Mouse (Mus musculus): ENCODE data around the gene Vps33a. TPM values are rescaled to one million over a fixed set of nuclear protein-coding genes. Genes with fewer than 3 reads are reported as not detected.
"Not testable (repeated sequence)": the region's sequence is repeated elsewhere in the genome, so short reads cannot be mapped to it uniquely, and the experiment has no call there.

Vps33a gene
- polyA plus RNA-seq, 1 experiment from 2014 or later, result 44.9 TPM

DNA sequence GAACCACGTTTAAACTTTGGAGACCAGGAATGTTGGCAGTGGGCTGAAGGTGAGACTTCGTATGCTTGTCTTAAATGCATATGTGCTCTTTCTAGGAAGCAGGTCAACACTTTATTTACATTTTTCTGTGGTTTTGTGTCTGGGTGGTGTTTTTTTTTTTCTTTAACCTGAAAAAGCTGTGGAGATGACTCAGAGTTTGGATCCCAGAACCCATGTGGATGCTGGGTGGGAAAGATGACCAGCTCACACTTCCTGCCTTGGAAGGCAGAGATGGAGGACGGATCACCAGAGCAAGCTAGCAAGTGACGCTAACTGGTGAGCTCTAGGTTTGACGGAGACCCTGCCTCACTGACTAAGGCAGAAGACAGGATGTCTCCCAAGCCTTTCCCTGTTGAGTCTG, 58.0 kb downstream of the Vps33a start:
- Histone ChIP-seq H3K9ac (replicated peaks; ENCODE audit: low read depth, low read length) (no peak overlapping the region), H3K4me3 (replicated peaks; ENCODE audit: low read length) (no peak overlapping the region), H3K4me2 (ENCODE audit: low read length) (no peak overlapping the region), H3K27me3 (replicated peaks; ENCODE audit: control insufficient read depth, insufficient read depth, low read length) (no peaks in the 10 kb centered on the region), H3K4me1 (replicated peaks; ENCODE audit: control insufficient read depth, insufficient read depth, low read length) (no peaks in the 10 kb centered on the region), H3K27ac (ENCODE audit: low read length) (no peak overlapping the region), H3K9me3 (ENCODE audit: control insufficient read depth, low read length) (no peaks in the 10 kb centered on the region), H3K36me3 (ENCODE audit: control insufficient read depth, insufficient read depth) (peaks cover 14% of the 10 kb centered on the region)
- no peak for ATAC-seq
- 92% methylated on average over 5 of the region's 5 CpGs for WGBS

DNA sequence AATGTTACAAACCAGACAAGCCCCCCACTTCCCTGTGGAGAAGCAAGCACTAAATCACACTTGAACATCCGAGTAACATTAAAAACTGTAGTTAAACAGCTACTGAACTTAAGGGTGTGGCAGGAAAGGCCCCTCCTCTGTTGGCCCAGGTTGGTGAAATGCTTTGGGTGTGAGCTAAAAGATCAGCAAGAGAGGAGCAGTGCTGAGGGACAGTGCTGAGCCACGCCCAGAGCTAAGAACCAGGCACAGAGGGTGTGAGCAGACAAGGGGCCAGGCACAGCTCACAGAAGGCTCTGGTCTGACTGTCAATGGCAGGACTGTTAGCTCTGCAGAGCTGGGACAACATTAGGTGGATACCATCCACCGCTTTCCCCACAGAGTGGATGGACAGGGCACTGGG, 60.7 kb downstream of the Vps33a start:
- H3K9ac ChIP-seq (replicated peaks; ENCODE audit: low read depth, low read length), result no peak overlapping the region
- WGBS, result 89% methylated on average over 3 of the region's 3 CpGs
- H3K4me1 ChIP-seq (replicated peaks; ENCODE audit: control insufficient read depth, insufficient read depth, low read length), result peaks cover 17% of the 10 kb centered on the region
- H3K4me2 ChIP-seq (ENCODE audit: low read length), result no peak overlapping the region
- H3K4me3 ChIP-seq (replicated peaks; ENCODE audit: low read length), result no peak overlapping the region
- ATAC-seq, result no peak
- peaks cover 8% of the 10 kb centered on the region for H3K36me3 ChIP-seq (ENCODE audit: control insufficient read depth, insufficient read depth)
- H3K27ac ChIP-seq (ENCODE audit: low read length), result no peak overlapping the region
- H3K27me3 ChIP-seq (replicated peaks; ENCODE audit: control insufficient read depth, insufficient read depth, low read length), result no peaks in the 10 kb centered on the region
- no peaks in the 10 kb centered on the region for H3K9me3 ChIP-seq (ENCODE audit: control insufficient read depth, low read length)

DNA sequence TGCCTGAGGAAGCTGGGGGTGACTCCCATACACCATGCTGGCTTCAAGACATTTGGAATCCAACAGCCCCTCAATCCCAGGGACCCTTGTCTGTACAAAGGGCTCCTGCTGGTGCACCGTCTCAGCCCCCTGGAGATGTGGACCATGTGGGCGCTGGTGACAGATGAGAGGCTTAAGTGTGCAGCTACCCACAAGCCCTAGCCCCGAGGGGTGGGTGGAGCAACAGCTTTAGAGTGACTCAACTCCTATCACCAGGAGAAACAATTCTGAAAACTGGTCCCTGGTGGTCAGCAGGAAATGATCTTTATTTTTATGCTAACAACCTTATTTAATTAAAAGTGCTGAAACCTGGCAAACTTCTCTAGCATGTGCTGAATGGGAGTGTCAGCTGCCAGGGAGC, 61.4 kb downstream of the Vps33a start:
- not testable (repeated sequence) for H3K9ac ChIP-seq (replicated peaks; ENCODE audit: low read depth, low read length); H3K27me3 ChIP-seq (replicated peaks; ENCODE audit: control insufficient read depth, insufficient read depth, low read length); ATAC-seq; H3K27ac ChIP-seq (ENCODE audit: low read length); H3K4me2 ChIP-seq (ENCODE audit: low read length); H3K36me3 ChIP-seq (ENCODE audit: control insufficient read depth, insufficient read depth); H3K4me3 ChIP-seq (replicated peaks; ENCODE audit: low read length); H3K9me3 ChIP-seq (ENCODE audit: control insufficient read depth, low read length)
- 71% methylated on average over 3 of the region's 3 CpGs for WGBS
- peaks cover 17% of the 10 kb centered on the region for H3K4me1 ChIP-seq (replicated peaks; ENCODE audit: control insufficient read depth, insufficient read depth, low read length)

DNA sequence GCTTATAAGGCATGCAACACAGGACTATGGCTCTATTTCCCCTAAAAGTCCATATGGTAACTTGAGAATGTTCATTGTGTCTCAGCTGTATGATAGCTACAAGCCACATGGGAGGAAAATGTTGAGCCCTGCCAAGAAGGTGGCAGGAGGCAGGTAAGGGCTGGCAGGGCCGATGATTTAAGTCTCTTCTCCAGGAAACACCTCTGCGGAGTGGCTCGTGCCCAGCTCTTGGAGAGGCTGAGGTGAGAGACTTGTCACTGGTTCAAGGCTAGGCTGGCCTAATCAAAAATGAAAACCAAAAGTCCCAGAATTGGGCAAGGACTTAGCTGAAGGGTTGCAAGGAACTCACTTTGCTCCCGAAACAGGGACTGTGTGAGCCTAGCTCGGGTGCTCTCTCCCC, 62.7 kb downstream of the Vps33a start, which contains the start of gene B3gnt4:
TSS of gene B3gnt4 (plus strand) at position 301 of the 400 bp plus-strand sequence.
- H3K36me3 ChIP-seq (ENCODE audit: control insufficient read depth, insufficient read depth), result peaks cover 4% of the 10 kb centered on the region; the same call in 1 of the 2 replicates
- ATAC-seq, result no peak

DNA sequence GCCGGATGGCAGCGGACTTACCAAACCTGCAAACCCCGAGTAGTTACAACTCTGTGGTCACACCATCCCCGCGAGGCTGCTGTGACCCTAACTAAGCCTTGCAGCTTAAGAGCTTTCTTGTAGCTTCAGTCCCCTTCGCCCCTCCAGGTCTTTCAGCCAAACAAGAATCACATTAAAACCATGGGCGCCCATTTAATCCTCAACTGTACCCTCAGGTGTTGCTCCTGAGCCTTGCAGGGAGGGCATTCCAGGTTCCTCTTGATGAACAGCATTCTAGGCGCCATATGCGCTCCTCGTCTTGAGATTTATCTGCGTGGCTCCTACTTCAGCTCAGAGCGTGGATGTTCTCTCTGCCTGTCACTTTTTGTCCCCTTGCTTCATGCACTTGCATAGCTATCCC, 63.9 kb downstream of the Vps33a start:
- peak overlapping the region; percentile 74 for H3K4me3 ChIP-seq (replicated peaks; ENCODE audit: low read length)
- H3K27ac ChIP-seq (ENCODE audit: low read length), result no peak overlapping the region
- no peaks in the 10 kb centered on the region for H3K9me3 ChIP-seq (ENCODE audit: control insufficient read depth, low read length)
- peaks cover 4% of the 10 kb centered on the region; the same call in 1 of the 2 replicates for H3K36me3 ChIP-seq (ENCODE audit: control insufficient read depth, insufficient read depth)
- H3K9ac ChIP-seq (replicated peaks; ENCODE audit: low read depth, low read length), result peak overlapping the region; percentile 76
- H3K27me3 ChIP-seq (replicated peaks; ENCODE audit: control insufficient read depth, insufficient read depth, low read length), result no peaks in the 10 kb centered on the region
- WGBS, result 6% methylated on average over 11 of the region's 12 CpGs
- H3K4me1 ChIP-seq (replicated peaks; ENCODE audit: control insufficient read depth, insufficient read depth, low read length), result peaks cover 17% of the 10 kb centered on the region
- ATAC-seq, result peak; percentile 15
- H3K4me2 ChIP-seq (ENCODE audit: low read length), result peak overlapping the region; percentile 80

More for the DNA sequence above, 62.7 kb downstream of the Vps33a start, which contains the start of gene B3gnt4:
- Histone ChIP-seq H3K9me3 (ENCODE audit: control insufficient read depth, low read length) (no peaks in the 10 kb centered on the region), H3K4me1 (replicated peaks; ENCODE audit: control insufficient read depth, insufficient read depth, low read length) (peaks cover 17% of the 10 kb centered on the region), H3K4me2 (ENCODE audit: low read length) (peak within 1 kb of the TSS; percentile 80; the same call in 1 of the 2 replicates), H3K4me3 (replicated peaks; ENCODE audit: low read length) (no peak within 1 kb of the TSS; the same call in 1 of the 2 replicates), H3K27ac (ENCODE audit: low read length) (no peak within 1 kb of the TSS), H3K9ac (replicated peaks; ENCODE audit: low read depth, low read length) (no peak within 1 kb of the TSS), H3K27me3 (replicated peaks; ENCODE audit: control insufficient read depth, insufficient read depth, low read length) (no peaks in the 10 kb centered on the region)
- WGBS, result 89% methylated on average over 5 of the region's 5 CpGs

DNA sequence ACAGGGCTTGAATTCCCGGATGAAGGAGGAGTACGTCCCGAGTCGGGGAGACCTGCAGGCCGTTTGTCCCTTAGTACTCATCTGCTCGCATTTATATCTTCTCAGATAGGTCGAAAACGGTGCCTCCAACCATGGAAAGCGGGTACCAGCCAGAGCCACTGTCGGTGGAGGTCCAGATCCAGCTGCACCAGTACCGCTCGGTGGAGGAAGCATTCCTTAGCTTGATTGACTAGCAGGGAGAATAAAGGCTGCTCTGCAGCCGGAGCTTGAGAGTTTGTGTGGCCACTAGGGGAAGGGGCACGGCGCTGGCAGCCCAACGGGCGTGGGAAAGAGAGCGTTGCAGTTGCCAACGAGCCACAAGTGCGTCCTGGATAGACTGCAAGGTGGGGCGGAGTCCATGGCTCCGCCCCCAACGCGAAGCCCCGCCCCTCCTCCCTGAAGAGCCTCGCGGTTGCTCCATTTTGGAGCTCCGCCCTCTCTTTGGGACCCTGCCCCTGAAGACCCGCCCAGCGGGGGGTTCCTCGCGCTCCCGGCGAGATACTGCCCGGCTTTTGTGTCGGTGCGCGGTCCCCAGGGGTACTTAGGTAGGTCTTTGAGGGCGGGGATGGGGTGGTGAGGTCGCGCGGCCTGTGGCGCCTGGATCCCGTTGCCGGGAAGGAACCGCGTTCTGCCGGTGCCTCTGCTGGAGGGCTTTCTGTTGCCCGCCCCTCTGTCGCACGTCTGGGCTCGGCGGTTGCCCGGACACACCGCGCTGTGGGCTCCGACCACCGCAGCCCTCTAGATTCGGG, 64.7 kb downstream of the Vps33a start:
- H3K4me1 ChIP-seq (replicated peaks; ENCODE audit: control insufficient read depth, insufficient read depth, low read length), result peaks cover 20% of the 10 kb centered on the region
- peak overlapping the region; percentile 74 for H3K4me3 ChIP-seq (replicated peaks; ENCODE audit: low read length)
- H3K36me3 ChIP-seq (ENCODE audit: control insufficient read depth, insufficient read depth), result peaks cover 2% of the 10 kb centered on the region; the same call in 1 of the 2 replicates
- H3K27ac ChIP-seq (ENCODE audit: low read length), result no peak overlapping the region
- peak overlapping the region; percentile 76 for H3K9ac ChIP-seq (replicated peaks; ENCODE audit: low read depth, low read length)
- WGBS, result under 1% methylated on average over 59 of the region's 59 CpGs
- no peaks in the 10 kb centered on the region for H3K9me3 ChIP-seq (ENCODE audit: control insufficient read depth, low read length)
- peak overlapping the region; percentile 80 for H3K4me2 ChIP-seq (ENCODE audit: low read length)
- no peaks in the 10 kb centered on the region for H3K27me3 ChIP-seq (replicated peaks; ENCODE audit: control insufficient read depth, insufficient read depth, low read length)
- ATAC-seq, result peak; percentile 94

DNA sequence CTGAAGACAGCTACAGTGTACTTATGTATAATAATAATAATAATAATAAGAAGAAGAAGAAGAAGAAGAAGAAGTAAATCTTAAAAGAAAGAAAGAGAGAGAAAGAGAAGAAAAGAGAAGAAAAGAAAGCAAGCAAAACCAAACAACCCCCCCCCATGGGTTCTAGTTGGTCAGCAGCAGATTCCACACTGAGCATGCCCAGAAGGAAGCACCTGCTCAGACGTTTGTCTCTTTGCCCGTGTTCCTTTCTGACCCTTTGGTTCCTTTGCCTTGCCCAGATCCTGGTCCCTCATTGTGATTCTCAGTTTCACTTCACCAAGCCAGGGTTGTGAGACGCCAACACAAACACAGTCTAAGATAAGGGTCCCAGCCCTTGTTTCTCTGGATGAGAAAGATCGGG, 70.9 kb downstream of the Vps33a start:
- 79% methylated on average over 4 of the region's 4 CpGs for WGBS
- H3K9ac ChIP-seq (replicated peaks; ENCODE audit: low read depth, low read length), result no peak overlapping the region
- no peaks in the 10 kb centered on the region for H3K9me3 ChIP-seq (ENCODE audit: control insufficient read depth, low read length)
- no peaks in the 10 kb centered on the region for H3K27me3 ChIP-seq (replicated peaks; ENCODE audit: control insufficient read depth, insufficient read depth, low read length)
- no peak overlapping the region for H3K27ac ChIP-seq (ENCODE audit: low read length)
- H3K4me3 ChIP-seq (replicated peaks; ENCODE audit: low read length), result no peak overlapping the region
- ATAC-seq, result no peak
- H3K36me3 ChIP-seq (ENCODE audit: control insufficient read depth, insufficient read depth), result no peaks in the 10 kb centered on the region
- H3K4me2 ChIP-seq (ENCODE audit: low read length), result no peak overlapping the region
- H3K4me1 ChIP-seq (replicated peaks; ENCODE audit: control insufficient read depth, insufficient read depth, low read length), result peaks cover 11% of the 10 kb centered on the region

DNA sequence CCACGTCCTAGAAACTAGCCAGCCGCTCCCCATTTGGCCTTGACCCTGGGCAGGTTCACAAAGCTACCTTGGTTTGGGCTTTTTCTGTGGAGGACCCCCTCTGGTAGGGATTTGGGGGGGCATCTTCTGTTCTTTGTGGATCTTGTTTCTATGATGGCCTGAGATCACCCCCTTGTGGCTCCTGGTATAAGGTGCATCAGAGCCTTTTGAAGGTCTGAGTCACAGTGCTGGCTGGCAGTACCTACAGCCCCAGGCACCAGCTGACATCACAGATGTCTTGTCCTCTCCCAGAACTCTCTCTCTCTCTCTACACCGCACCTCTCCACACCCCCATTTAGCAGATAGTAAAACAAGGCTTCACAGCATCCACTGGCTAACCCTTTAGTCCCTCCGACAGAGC, 73.1 kb downstream of the Vps33a start:
- Histone ChIP-seq H3K9ac (replicated peaks; ENCODE audit: low read depth, low read length) (no peak overlapping the region), H3K4me1 (replicated peaks; ENCODE audit: control insufficient read depth, insufficient read depth, low read length) (peaks cover 11% of the 10 kb centered on the region), H3K4me3 (replicated peaks; ENCODE audit: low read length) (no peak overlapping the region), H3K4me2 (ENCODE audit: low read length) (no peak overlapping the region), H3K27me3 (replicated peaks; ENCODE audit: control insufficient read depth, insufficient read depth, low read length) (no peaks in the 10 kb centered on the region), H3K27ac (ENCODE audit: low read length) (no peak overlapping the region), H3K36me3 (ENCODE audit: control insufficient read depth, insufficient read depth) (no peaks in the 10 kb centered on the region), H3K9me3 (ENCODE audit: control insufficient read depth, low read length) (no peaks in the 10 kb centered on the region)
- ATAC-seq, result no peak
- 53% methylated on average over 4 of the region's 4 CpGs for whole genome bisulfite sequencing

DNA sequence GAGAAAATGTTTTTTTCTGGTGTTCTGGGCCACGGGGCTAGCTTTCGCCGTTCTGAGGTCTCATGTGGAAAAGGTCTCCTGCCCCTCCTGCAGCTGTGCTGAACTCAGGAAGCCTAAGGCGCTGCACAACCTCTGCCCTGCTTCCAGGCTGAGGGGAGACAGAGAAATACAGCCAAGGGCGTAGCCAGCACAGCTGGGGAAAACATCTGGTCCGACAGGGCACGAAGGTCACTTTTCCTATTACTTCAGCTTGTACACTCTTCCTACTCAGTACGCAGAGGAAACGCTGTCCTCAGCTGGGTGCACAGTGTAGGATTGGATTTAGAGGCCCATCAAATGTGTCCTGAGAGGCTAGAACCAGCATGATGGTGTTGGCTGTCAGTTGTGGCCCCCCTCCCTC, 82.9 kb downstream of the Vps33a start:
- no peaks in the 10 kb centered on the region for H3K9me3 ChIP-seq (ENCODE audit: control insufficient read depth, low read length)
- H3K27ac ChIP-seq (ENCODE audit: low read length), result no peak overlapping the region
- ATAC-seq, result no peak
- H3K27me3 ChIP-seq (replicated peaks; ENCODE audit: control insufficient read depth, insufficient read depth, low read length), result no peaks in the 10 kb centered on the region
- peaks cover 7% of the 10 kb centered on the region for H3K4me1 ChIP-seq (replicated peaks; ENCODE audit: control insufficient read depth, insufficient read depth, low read length)
- no peak overlapping the region for H3K9ac ChIP-seq (replicated peaks; ENCODE audit: low read depth, low read length)
- no peak overlapping the region for H3K4me2 ChIP-seq (ENCODE audit: low read length)
- 77% methylated on average over 9 of the region's 9 CpGs for WGBS
- no peak overlapping the region for H3K4me3 ChIP-seq (replicated peaks; ENCODE audit: low read length)
- H3K36me3 ChIP-seq (ENCODE audit: control insufficient read depth, insufficient read depth), result no peaks in the 10 kb centered on the region
